Mouse (Mus musculus) cerebellum, adult 18-20 months (tissue): Measurements from ENCODE around the gene Tmpo.

Source experiments
- DNase-seq, 2 experiments: peaks; one replicate each; pipeline ENCODE4 v3.0.0; 2021

Gene Tmpo

GRCm38 (mm10) chr10:91180761-91181460 lies at the start of gene Tmpo:
Gene Tmpo (minus strand): TSS chr10:91181315.
- no peak for DNase-seq

GRCm38 (mm10) chr10:91230400-91230799 lies 49.3 kb upstream of the Tmpo start:
- no peak for DNase-seq

GRCm38 (mm10) chr10:91229518-91229961 lies 48.4 kb upstream of the Tmpo start:
- DNase-seq, result peak; percentile 6 to 15

- DNase-seq, result no peak
Observed at GRCm38 (mm10) chr10:91228924-91229517, 47.9 kb upstream of the Tmpo start.

- DNase-seq, result no peak
Observed at GRCm38 (mm10) chr10:91227034-91227433, 45.9 kb upstream of the Tmpo start.

GRCm38 (mm10) chr10:91222398-91223236 lies 41.5 kb upstream of the Tmpo start:
- no peak for DNase-seq

- DNase-seq, result no peak
Observed at GRCm38 (mm10) chr10:91208899-91209667, 28.0 kb upstream of the Tmpo start.

GRCm38 (mm10) chr10:91208461-91208860 lies 27.3 kb upstream of the Tmpo start:
- no peak for DNase-seq

- DNase-seq, result no peak
Observed at GRCm38 (mm10) chr10:91207275-91207674, 26.2 kb upstream of the Tmpo start.

GRCm38 (mm10) chr10:91205632-91206031 lies 24.5 kb upstream of the Tmpo start:
- DNase-seq, result no peak

GRCm38 (mm10) chr10:91200581-91200980 lies 19.5 kb upstream of the Tmpo start:
- no peak for DNase-seq

- no peak for DNase-seq
Observed at GRCm38 (mm10) chr10:91199238-91199780, 18.2 kb upstream of the Tmpo start.

GRCm38 (mm10) chr10:91197704-91198103 lies 16.6 kb upstream of the Tmpo start:
- no peak for DNase-seq

GRCm38 (mm10) chr10:91196778-91197177 lies 15.7 kb upstream of the Tmpo start:
- DNase-seq, result no peak

GRCm38 (mm10) chr10:91195680-91196079 lies 14.6 kb upstream of the Tmpo start:
- DNase-seq, result no peak

- DNase-seq, result no peak
Observed at GRCm38 (mm10) chr10:91195091-91195490, 14.0 kb upstream of the Tmpo start.

GRCm38 (mm10) chr10:91191851-91192250 lies 10.7 kb upstream of the Tmpo start:
- DNase-seq, result no peak

- DNase-seq, result no peak
Observed at GRCm38 (mm10) chr10:91189476-91189875, 8.4 kb upstream of the Tmpo start.

GRCm38 (mm10) chr10:91188684-91189287 lies 7.7 kb upstream of the Tmpo start:
- peak in 1 of 2 experiments; percentile 3 for DNase-seq

GRCm38 (mm10) chr10:91187872-91188271 lies 6.8 kb upstream of the Tmpo start:
- peak; percentile 85 to 92 for DNase-seq

- peak in 1 of 2 experiments; percentile 40 for DNase-seq
Observed at GRCm38 (mm10) chr10:91187349-91187748, 6.2 kb upstream of the Tmpo start.

- DNase-seq, result no peak
Observed at GRCm38 (mm10) chr10:91185721-91186120, 4.6 kb upstream of the Tmpo start.
